Mouse (Mus musculus) embryo, embryonic 10 days (tissue): ENCODE data around the gene Tmem178b.
A peak's percentile ranks its signal among the peaks of the same experiment; 100 is the strongest.

Source experiments
- DNase-seq: peaks from one replicate; pipeline ENCODE4 v3.0.0-alpha.2; 2015; ENCODE audit warnings: low spot score

The Tmem178b gene

DNA sequence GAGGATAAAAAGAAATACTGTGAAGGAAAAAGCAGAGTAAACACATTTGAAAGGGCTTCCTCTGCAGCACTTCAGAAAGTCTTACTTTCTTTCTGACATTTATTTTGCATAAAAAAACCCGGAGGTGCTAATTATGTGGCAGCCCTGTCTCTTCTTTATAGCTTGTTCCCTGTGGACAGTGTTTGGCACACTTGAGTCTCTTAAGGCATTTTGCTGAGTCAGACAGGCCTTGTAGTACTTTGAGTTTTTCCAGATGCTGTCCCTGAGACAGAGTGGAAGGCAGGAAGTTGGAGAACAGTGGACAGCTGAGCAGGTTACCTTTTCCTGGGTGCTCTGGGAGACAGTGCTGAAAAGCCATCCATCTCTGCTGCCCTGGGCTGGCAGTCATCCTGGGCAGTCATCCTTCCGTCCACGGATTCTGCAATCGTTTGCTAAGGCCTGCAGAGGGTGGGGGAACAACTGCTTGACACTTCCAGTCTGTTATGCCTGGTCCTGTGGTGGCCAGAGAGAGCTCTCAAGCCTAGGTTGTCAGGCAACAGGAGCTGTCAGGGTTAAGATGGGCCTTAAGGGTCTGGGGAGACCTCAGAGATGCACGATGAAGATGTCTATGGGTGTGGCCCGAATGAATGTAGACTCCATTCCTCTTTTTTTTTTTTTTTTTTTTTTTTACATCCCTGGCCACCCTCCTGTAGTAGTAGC lies 46.1 kb downstream of the Tmem178b start:
- DNase-seq: no peak

DNA sequence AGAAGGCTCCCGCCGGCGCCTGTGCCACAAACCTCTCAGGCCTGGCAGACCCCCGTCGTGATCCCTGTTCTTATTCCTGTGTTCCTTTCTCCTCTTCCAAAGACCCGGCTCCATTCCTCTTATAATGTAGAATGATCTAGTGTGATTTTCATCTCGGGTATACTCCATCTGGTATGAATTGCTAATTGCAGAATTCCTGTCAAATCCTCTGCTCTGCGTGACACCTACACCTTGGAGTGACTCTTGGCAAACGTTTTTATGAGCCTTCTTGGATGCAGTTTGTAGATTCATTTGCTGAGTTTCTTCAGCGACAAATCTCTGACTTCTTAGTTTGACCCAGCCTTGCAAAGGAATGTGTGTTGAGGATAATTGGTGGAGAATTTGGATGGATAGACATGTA lies 53.4 kb downstream of the Tmem178b start:
- DNase-seq: no peak

GRCm38 (mm10) chr6:39936590-39936989 lies 63.5 kb downstream of the Tmem178b start:
- no peak for DNase-seq

- no peak for DNase-seq
These were observed 67.8 kb downstream of the Tmem178b start for GRCm38 (mm10) chr6:39940920-39941319.

GRCm38 (mm10) chr6:39944854-39945253 lies 71.8 kb downstream of the Tmem178b start:
- peak; percentile 15 for DNase-seq

GRCm38 (mm10) chr6:39945670-39946440 lies 72.8 kb downstream of the Tmem178b start:
- no peak for DNase-seq

DNA sequence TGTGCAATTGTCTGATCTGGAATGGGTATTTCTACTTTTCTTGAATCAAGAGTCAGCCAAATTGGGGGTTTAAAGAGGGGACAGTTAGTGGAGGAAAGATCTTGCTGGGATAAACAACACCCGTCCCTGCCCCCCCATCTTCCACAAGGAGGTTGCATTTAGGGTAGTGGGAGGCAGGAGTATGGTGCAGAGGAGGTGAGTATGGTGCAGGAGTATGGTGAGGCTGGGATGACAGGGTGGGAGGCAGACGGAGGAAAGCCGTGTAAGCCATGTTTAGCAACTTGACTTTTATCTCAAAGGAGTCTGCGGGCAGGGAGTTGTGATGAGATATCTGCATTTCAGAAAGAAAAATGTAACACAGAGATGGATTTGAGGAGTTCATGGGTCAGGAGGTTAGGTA lies 73.5 kb downstream of the Tmem178b start:
- no peak for DNase-seq

GRCm38 (mm10) chr6:39953951-39954350 lies 80.9 kb downstream of the Tmem178b start:
- no peak for DNase-seq

DNA sequence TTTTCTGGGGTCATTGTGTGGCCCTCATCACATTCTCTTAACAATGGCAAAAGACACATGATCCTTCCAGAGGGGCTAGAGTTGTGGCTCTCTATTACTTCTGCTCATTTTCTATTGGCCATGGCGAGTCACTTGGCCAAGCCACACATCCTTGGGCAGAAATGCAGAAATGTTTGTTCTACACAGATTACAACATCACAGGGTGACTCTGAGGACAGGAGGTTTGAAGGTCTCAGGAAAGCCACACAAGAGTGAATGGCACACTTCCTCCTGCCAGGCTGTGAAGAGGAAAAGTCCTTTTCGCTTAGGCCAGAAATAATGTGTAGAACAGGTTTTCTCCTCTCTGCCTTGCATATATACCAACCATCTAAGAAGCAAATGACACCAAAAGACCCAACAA lies 82.1 kb downstream of the Tmem178b start:
- DNase-seq: no peak

GRCm38 (mm10) chr6:39964606-39965005 lies 91.5 kb downstream of the Tmem178b start:
- no peak for DNase-seq

DNA sequence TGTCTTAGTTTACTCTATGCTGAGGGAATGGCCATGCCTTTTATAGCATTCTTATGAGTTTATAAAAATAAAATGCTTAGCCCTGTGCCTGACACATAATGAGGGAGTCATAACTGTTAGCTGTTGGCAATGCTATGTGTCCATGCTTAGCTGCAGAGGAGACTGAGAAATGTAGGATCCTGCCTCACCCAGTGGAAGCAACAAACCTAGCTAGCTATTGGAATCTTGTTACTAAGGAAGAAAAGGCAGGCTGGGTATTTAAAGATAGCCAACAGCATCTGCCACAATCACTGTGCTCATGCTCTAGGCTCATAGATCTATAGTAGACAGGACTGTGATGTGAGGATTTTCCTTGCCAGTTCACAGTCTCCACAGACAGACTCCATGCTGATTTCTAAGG lies 97.2 kb downstream of the Tmem178b start:
- no peak for DNase-seq

DNA sequence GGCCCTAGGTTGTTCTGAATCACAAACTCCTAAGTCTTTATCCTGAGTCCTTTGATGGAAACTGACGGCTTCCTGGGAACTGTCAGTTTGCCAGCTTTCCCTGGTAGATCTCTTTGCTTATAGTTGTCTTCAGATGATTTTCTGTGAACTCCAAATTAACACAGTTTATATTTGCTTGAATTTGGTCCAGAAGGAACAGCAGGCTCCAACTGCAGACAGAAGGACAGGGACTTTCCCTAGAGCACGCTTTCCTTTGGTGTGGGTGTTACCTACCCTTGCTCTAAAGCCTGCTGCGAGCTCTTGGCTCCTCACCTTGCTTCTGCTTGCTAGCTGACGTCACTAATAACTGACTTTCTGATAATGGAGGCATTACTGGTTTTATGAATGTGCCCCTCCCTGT lies 105.9 kb downstream of the Tmem178b start:
- DNase-seq: no peak

DNA sequence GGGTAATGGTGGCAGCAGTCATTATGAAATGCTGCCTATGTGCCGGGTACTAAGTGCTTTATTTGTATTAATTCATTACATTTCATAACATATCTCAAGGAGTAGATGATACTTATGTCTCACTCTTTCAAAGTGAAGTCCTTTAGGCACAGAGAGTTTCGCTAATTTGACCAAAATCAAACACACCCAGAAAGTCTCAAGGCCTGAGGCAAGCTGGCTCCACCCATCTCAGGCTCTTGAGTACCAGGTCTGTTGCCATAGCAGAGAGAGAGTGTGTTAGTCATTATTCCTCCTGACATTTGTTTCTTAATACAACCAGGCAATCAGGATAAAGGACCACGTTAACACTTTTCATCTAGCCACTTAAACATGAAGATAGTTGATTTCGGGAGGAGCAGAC lies 117.7 kb downstream of the Tmem178b start:
- no peak for DNase-seq

- DNase-seq: peak; percentile 14
These were observed 118.9 kb downstream of the Tmem178b start for GRCm38 (mm10) chr6:39991922-39992321.

- DNase-seq: no peak
These were observed 133.1 kb downstream of the Tmem178b start for GRCm38 (mm10) chr6:40006006-40006765.

- no peak for DNase-seq
These were observed 135.3 kb downstream of the Tmem178b start for GRCm38 (mm10) chr6:40008166-40008907.

DNA sequence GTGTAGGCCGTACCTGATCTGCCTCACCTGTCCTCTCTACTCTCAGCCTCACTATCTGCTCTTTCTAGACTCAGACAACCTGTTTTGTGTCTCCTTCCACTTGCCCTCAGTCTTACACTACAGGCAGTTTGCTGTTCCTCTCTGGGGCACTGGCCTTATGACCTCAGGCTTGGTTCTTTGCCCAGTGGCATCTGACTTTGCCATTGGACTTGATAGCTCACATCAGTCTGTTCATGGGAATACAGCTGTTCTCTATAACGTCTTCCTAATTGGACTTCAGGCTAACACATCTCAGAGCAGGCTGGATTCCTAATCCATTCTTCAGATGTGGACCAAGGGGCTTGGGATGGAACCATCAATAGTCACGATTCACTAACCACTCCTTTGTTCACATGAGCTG lies 136.6 kb downstream of the Tmem178b start:
- no peak for DNase-seq

- no peak for DNase-seq
These were observed 138.0 kb downstream of the Tmem178b start for GRCm38 (mm10) chr6:40011066-40011465.

DNA sequence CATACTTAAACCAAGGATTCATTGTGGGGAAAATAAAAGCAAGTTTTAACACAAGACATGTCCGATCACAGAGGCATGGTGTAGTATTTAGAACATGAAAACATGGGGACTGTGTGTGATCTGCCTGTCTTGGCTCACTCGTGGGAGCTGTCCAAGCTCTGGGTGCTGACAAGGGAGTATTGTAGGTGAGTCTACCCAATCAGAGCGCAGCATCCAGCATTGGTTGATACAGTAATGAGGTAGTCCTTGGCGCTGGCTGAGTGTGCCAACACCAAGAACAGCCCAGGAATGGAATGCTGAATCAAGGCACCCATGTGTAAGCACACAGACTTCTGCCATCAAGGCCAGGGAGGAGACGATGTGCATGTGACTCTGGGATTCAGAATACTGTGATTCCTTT lies 138.5 kb downstream of the Tmem178b start:
- DNase-seq: peak; percentile 44

DNA sequence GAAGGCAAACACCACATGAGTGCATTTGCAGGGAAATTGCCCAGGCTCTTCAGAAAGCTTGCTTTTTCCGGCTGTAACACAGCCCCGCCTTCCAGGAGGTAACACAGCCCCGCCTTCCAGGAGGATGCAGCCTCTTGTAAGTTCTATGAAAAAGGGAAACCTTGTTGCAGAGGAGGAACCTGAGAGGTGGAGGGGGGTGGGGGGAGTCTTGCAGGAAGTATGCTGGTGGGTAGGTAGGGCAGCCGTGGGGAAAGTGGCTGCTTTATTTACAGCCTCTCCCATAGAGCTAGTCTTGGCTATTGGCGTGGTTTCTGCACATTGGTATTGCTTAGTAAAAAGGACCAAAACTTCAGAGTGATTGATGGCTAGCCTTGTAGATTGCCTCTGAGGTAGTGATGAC lies 140.3 kb downstream of the Tmem178b start:
- DNase-seq: no peak

- DNase-seq: no peak
These were observed 142.1 kb downstream of the Tmem178b start for GRCm38 (mm10) chr6:40015185-40015584.
